Mouse (Mus musculus) thymus, postnatal 10 days (tissue): ENCODE measurements around the gene Kcnrg.
A peak's percentile ranks its signal among the peaks of the same experiment; 100 is the strongest.
"Not testable (repeated sequence)": the region's sequence is repeated elsewhere in the genome, so short reads cannot be mapped to it uniquely, and the experiment has no call there.

Experiments
- DNase-seq, 2 experiments: peaks; one replicate each; pipeline ENCODE4 v3.0.0; 2021; ENCODE audit warnings: low spot score in 2 of 2

The Kcnrg gene

DNA sequence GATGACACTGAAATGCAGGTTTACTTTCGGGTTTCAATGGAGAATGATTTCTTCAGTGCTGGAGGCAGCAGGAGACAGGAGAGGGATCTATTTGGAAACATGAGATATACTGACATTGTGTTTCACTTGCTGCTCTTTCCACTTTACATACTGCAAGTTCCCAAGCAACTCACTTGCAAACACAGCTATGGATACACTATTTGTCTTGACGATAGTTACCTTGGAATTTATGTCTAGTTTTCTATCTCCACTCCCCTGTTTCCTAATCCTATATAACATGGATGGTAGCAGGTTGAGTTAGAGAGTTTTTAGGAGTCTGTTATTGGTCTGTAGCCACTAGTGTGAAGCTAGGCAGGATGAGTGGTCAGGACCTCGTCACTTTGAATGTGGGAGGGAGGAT lies at the start of gene Kcnrg:
Kcnrg (plus strand) TSS at position 301 of the 400 bp plus-strand sequence.
- no peak for DNase-seq

DNA sequence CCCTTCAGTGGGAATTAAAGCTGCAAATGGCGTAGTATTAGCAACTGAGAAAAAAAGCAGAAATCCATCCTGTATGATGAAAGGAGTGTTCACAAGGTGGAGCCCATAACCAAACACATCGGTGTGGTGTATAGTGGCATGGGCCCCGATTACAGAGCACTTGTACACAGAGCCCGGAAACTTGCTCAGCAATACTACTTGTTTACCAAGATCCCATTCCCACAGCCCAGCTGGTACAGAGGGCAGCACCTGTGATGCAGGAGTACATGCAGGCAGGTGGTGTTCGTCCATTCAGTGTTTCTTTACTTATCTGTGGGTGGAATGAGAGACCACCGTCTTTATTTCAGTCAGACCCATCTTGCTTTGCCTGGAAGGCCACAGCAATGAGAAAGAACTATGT lies 48.4 kb upstream of the Kcnrg start:
- no peak for DNase-seq

DNA sequence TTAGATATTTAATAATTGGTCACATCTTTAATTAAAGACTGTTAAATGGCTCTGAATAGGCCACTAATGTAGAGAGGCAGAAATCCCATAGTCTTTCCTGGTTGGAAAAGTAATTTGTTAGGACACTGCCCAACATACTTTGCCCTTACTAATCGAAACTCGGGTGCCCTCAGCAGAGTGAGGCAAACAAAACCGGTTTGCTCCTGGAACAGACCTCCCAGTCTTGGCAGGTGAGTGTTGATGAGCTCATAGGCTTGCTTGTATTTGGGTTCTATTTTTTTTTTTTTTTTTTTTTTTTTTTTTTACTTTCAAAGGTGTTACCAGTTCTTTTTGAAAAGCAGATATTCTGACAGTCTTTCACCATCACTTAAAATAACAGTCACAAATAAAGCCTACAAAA lies 47.4 kb upstream of the Kcnrg start:
- no peak for DNase-seq

DNA sequence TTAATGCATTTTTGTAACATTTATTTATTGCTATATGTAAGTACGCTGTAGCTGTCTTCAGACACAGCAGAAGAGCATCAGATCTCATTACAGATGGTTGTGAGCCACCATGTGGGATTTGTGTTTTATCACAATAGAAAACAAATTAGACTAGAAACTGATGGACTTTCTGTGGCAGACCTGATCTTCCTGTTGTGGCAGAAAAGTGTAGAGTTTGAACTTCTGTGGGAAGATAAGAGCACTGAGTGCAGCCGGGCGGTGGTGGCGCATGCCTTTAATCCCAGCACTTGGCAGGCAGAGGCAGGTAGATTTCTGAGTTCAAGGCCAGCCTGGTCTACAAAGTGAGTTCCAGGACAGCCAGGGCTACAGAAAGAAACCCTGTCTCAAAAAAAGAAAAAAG lies 41.0 kb upstream of the Kcnrg start:
- DNase-seq = not testable (repeated sequence)

DNA sequence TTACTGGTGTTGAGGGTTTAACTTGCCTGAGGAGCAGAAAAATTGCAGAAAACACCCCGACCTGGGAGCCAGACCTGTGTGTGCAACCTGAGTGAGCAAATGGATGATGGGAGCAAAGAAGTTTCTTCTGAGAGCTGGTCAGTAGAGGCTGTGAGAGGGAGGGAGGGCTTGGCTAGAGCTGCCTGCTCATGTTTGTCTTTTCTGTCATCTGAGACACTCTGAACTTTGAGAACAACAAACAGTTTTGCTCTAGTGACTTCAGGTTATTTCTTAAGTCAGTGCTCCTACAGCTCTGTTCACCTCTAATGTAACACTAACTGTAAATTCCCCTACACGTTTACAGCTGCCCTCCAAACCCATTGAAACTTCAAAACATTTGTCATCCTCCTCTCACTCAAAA lies 37.9 kb upstream of the Kcnrg start:
- no peak for DNase-seq

DNA sequence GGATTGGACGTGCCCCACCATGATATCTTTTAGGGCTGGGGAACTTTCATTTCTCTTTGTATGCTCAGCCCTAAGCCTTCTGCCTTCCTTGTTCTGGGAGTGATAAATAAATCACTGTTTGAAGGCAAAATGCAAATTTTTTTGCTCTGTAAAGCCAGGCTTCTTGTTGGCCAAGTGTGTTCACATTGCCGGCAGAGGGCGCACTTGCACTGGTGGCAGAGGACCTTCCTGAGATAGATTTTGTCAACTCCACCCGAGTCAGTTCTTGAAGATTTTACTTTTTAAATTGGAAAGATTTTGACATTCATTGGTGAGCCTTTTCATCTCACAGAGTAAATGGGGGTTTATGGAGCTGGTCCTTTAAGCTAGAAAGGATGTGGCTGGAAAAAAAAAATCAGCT lies 35.9 kb upstream of the Kcnrg start:
- peak; percentile 61 to 91 for DNase-seq

DNA sequence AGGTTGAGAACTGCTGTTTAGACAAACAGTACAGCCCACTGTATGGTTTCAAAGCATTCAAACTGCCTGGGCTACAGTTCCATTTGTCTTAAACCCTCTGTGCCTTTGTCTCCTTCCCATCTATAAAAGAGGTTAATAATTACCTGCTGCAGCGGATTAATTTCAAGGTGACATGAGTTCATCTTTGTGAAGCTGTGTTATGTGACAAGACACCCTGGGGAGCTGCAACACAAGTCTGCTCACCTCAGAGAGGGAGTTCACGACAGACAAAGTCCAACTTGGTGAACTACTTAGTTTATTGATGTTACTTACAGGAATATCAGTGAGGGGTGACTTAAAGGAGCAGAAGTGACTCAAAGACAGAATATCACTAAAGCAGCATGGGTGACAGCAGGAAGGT lies 35.1 kb upstream of the Kcnrg start:
- no peak for DNase-seq

DNA sequence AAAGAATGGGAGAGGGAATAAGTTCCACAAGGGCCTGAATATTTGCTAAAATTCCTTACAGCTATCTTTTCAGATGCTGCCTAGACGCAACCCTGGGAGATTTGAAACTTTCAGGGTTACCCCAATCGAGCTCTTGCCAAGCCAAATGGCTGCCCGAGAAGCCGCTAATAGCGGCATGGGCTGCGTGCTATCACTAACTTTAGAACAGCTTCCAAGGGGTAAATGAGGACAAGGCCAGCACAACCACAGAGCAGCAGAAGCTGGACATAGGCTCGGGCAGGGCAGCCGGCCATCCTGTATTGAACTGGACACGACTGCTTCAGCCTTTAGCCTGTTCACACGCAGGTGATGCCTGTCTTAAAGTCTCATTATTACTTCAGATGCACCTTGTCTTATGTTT lies 32.2 kb upstream of the Kcnrg start:
- DNase-seq = no peak

DNA sequence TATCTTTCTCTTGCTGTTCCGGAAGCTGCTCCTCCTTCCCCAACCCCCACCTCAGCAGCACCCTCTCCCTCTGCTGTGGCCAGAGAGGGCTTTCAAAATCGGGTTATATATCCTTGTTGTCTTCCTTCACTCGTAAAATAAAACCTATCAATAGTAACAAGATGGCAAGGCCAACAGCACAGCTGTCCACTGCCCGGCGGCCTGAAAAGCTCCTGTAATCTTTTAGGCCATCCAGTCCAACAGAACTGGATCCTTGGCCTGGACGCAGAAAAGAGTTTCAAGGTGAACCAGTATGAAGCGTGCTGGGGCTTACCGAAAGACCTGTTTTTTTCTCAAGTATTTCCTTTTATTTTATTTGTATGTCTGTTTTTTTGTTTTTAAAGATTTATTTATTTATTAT lies 31.3 kb upstream of the Kcnrg start:
- no peak for DNase-seq

DNA sequence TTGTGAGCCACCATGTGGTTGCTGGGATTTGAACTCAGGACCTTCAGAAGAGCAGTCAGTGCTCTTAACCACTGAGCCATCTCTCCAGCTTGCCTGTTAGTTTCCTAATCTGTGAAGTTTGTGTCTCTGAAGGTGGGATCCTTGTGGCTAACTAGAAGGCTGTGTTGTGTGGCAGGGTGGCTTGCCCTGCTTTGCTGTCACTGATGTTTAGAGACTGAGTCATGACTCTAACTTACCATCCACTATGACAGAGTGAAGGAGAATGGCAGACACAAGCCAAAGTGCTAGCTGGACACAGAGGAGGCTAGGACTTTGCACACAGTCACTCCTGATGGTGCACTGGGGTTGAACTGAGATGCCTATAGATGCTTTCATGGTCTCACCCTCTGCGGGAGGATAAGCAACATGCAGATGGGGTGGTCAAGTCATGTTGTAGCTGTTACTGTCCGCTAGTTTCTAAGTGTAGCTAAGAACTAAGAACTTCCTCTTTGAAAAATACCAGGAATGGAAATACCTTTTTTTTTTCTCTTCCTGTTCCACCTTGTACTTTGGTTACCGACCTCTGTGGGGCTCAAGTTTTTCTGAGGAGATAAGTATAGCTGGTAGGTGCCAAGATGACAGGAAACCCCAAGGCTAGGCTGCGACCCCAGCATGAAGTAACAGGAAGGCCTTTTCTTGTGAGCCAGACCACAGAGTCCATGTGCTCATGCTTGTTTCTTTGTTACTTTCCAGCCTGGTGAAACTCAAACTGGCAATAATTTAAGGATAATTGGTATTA lies 17.8 kb upstream of the Kcnrg start:
- DNase-seq = no peak

DNA sequence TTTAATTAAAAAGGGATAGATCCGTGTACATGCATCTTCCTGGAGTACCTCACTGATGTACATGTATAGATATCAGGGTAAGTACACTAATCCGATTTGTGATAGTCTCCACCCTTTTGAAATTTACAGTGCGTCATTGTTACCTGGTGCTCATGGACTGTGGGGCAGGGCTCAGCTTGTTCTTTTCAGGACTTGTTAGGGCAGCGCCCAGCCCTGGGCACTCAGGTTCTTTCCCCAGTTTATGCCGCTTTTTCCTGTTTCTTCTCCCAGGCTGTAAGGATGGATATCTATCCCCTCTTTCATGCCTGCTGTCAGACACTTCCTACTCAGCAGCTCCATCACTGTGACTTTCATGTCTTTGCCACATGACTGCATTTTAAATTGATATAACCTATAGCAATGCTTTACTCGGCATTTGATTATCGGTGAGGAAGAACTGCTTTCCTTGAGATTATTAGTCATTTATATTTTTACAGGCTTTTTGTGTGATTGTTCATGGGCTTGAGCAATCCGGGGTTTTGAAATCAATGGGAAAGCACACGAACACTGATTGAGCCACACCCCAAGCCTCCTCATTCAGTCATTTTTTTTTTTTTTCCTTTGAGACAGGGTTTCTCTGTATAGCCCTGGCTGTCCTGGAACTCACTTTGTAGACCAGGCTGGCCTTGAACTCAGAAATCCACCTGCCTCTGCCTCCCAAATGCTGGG lies 10.4 kb upstream of the Kcnrg start:
- no peak for DNase-seq

DNA sequence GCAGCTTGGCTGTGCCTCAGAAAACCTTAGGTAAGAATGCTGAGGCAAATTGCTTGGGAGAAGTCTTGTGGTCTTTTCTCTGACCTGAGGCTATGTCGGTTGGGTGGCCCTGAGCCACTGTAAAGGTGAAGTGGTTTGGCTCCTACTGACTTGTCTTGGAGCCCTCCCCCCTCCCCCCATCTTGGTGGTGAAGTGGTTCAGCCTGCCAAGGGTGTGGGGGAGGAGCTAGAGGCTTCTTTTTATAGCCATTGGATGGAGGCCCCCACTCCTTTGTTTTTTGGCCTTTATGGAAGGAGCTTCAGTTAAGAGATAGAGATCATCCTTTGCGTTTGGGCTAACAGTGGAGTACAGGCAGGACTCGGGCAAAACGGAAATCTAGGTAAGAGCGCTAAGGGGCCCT lies 9.3 kb upstream of the Kcnrg start, which contains the start of gene Trim13:
Trim13 (plus strand) TSS at position 280 of the 400 bp plus-strand sequence.
- DNase-seq = peak in 1 of 2 experiments; percentile 16

DNA sequence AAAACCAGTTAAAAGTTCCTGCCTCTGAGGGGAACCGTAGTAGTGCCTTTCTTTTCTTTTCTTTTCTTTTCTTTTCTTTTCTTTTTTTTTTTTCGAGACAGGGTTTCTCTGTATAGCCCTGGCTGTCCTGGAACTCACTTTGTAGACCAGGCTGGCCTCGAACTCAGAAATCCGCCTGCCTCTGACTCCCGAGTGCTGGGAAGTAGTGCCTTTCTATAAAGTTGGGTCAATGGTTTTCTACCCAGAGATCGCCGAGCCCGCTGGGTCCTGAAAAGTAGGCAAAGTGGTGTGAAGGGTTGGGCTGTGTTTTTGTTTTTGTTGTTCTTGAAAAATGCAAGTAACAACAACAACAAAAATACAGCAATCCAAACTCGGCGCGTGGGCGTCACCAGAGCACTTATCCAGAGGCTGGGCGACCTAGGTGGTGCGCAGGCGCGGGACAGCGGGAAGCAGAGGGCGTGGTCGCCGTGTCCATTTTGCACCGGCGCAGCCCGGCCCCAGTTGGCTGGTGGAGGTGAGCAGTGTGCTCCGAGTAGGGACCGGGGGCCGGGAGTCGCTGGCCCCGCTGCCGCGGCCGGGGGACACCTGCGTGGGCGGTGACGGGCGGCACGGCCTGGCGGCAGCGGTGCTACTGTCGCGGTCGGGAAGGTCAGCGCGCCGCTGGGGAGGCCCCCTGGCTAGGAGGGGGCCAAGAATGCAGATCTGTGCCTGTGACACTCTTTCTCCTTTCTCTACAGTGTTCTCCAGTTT lies 8.0 kb upstream of the Kcnrg start:
- DNase-seq = peak; percentile 81 to 88

DNA sequence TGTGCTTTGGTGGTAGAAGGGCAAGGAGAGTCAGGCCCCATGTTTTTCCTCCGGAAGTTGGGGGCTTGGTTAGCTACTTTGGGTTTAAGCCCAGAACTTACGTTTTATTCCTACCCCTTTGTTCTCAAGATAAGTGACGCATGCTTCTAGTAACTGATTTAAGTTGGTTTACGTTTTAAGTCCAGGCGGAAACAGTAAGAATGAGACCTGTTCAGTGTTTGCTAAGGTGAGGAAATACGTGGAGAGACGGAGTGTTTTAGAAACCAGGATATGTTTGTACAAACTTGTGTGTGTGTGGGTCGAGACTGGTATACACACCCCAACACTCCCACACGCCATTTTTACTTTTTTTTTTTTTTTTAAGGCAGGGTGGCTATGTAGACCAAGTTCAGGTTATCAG lies 5.9 kb upstream of the Kcnrg start:
- no peak for DNase-seq

DNA sequence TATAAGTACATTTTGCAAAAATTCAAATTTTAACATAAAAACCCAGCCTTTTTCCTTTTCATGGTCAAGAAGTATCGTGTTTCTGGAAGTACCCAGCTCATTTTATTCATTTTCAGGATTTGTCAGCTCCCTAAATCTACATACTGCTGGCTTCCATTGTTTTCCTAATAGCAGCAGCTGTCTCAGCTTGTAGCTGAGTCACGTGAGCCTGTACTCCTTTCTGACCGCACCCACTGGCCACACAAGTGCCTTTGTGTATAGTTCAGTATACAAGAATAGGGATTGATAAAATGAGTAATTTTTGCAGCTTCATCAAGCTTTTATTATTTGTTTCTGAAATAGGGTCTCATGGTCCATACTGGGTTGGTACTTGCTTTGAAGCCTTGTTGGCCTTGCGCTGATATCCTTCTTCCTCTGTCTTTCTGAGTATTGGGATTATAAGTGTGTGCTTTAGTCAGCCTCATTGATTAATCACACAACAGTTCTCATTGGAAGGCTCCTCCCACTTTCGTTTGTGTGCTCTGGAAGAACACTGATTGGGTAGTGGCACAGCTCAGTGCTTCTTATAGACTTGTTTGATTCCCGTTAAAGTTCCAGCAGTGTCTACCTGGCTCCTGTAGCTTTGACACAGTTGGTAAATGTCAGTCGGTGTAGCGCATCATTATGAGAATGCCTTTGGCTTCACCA lies 4.0 kb upstream of the Kcnrg start:
- DNase-seq = no peak

DNA sequence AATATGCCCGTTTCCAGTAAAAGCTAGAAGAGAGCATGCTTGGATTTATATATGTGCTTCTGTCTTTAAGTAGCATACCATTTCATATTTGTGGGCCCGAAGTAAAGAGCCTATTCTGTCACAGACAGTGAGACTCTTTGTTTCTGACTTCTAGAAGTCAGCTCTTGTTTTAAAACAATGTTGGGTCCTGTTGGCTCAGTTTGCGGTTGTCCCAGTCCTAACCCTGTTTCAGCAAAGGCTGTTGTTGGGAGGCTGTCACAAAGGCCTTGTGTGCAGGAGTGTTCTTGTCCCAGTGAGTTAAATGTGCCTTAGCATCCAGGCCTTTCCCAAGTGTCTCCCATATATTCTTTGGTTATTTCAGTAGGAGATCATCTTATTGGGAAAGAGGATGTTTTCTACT lies 3.2 kb upstream of the Kcnrg start:
- DNase-seq = no peak

DNA sequence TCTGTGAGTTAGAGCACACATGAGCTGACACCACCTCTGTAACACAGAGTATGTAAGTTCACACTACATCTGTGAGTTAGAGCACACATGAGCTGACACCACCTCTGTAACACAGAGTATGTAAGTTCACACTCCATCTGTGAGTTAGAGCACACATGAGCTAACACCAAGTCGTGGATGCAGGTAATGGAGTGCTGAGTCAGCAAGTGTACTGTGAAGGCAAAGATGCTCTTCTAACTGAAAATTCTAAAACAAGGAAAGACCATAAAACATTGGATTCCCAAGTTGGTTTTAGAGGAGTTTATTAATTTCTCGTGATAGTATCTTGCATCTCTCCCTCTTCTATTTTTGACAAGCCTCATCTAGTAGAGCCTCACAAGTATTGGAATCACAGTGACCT lies 1.2 kb upstream of the Kcnrg start:
- DNase-seq = not testable (repeated sequence)

DNA sequence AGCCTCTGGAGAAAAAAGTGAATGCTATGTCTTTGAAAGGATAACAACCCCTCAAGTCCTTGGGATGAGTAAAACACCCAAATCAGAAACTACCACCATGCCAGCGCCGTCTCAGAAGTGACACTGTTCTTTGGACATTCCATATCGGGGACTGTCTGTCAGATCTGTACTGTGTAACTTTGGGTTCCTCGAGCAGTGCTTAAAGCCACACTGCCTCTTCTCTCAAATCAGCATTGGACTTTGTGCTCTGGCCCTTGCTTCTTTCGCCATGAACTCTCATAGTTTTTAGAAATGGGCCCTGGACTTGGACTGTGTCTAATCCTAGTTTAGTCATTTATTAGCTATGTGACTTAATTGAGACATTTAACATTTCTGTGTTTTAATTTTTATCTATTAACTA lies 4.5 kb downstream of the Kcnrg start:
- no peak for DNase-seq

DNA sequence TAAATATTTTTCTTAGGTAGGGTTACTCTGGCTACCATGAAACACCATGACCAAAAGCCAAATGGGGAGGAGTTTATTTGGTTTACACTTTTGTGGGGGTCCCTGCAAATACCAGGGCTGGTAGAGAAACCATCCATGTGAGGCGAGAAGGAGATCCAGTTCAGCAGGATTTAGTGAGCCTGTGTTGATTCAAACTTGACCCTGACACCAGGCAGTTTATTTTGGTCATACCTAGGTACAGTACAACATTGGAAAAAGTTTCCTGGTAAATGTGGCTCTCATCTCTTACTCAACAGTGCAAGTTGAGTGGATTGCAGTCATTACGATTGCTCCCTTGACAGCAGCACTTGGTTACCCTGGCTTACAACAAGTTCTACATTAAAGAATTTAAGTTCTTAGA lies 6.1 kb downstream of the Kcnrg start:
- DNase-seq = no peak

DNA sequence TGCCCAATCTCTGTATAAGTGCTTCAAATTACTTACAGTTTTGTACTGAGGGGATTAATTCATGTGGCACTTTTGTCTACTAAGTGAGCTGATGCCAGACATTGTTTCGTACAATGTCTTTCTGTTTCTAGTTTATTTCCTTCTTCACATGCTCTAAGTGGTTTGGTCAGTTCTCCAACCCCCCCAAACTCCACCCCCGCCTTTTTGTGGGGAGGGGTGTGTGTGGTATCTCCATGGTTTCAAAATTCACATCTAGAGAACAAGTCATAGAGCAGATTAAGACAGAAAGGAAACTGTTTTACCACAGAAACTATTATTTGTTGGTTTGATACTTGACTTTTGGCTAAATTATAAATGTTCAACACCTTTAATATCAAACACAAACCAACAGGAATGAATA lies 13.1 kb downstream of the Kcnrg start:
- no peak for DNase-seq

DNA sequence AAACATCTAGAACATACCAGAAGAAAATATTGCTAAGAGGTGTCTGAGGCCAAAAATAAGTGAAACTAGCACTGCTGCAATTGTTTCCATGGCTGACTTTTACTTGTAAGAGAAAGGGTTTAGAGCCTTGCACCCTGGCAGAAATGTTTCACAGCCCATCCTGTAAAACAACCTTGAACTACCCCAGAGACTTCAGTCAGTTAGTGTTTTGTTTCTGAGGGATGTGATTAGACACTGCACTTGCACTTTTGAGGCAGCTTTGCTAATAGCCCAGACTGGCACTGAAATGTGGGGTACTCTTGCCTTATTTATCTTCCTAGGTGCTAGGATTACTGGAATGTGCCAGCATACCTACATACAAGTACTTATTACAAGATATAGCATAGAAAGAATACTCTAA lies 28.7 kb downstream of the Kcnrg start:
- DNase-seq = no peak

DNA sequence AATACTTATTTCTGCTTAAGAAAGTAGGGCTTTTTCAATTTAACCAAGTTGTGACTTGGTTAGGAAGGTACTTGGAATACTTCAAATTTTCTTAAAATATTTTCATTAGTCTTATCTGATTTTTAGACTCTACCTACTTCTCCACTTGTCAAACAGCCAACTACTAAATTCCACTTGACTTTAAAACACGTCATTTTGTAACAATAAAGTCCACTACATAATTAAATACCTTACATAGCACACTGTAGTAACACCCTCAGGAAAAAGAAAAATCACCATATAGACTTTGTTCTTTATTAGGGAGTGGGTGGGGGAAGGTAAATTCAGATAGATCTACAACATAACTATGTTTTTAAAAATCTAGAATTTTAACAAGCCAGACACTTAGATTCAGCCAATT lies 35.4 kb downstream of the Kcnrg start:
- DNase-seq = no peak
